Mouse (Mus musculus) neutrophil, adult 5-6 weeks (primary cell): ENCODE data around the gene Pld5. TPM values are rescaled to one million over a fixed set of nuclear protein-coding genes. Genes with fewer than 3 reads are reported as not detected.

ENCODE experiments used
- ATAC-seq: fragments of 151-379, 151-347 bp; 2 replicates; pipeline ENCODE4 v1.8.0; 2017; ENCODE audit warnings: mild to moderate bottlenecking, moderate TSS enrichment; ENCODE audit not compliant: insufficient number of reproducible peaks, poor library complexity, low FRiP score, severe bottlenecking; ENCODE audit errors: extremely low read depth
- total RNA-seq: library from RNA; stranded (forward); fragments of 200-1000 nt; gene quantifications from 2 replicates; pipeline ENCODE4 v1.2.3, GENCODE M21; 2017

The Pld5 gene
- total RNA-seq, 1 experiment from 2014 or later = not detected

- ATAC-seq = no peak
Measured at GRCm38 (mm10) chr1:176065281-176065680, 209.8 kb downstream of the Pld5 start.

- no peak for ATAC-seq
Measured at GRCm38 (mm10) chr1:176064471-176064870, 210.6 kb downstream of the Pld5 start.

GRCm38 (mm10) chr1:176053653-176054052 lies 221.5 kb downstream of the Pld5 start:
- no peak for ATAC-seq

GRCm38 (mm10) chr1:176046995-176047394 lies 228.1 kb downstream of the Pld5 start:
- ATAC-seq = no peak

- ATAC-seq = no peak
Measured at GRCm38 (mm10) chr1:176046375-176046774, 228.7 kb downstream of the Pld5 start.

- no peak for ATAC-seq
Measured at GRCm38 (mm10) chr1:176043056-176043455, 232.1 kb downstream of the Pld5 start.

- no peak for ATAC-seq
Measured at GRCm38 (mm10) chr1:176039923-176040322, 235.2 kb downstream of the Pld5 start.

GRCm38 (mm10) chr1:176036028-176036427 lies 239.1 kb downstream of the Pld5 start:
- ATAC-seq = no peak

GRCm38 (mm10) chr1:176034699-176035098 lies 240.4 kb downstream of the Pld5 start:
- ATAC-seq = no peak

GRCm38 (mm10) chr1:176033698-176034097 lies 241.4 kb downstream of the Pld5 start:
- no peak for ATAC-seq

GRCm38 (mm10) chr1:176029063-176029462 lies 246.0 kb downstream of the Pld5 start:
- no peak for ATAC-seq

GRCm38 (mm10) chr1:176028397-176028796 lies 246.7 kb downstream of the Pld5 start:
- no peak for ATAC-seq

GRCm38 (mm10) chr1:176024501-176024900 lies 250.6 kb downstream of the Pld5 start:
- no peak for ATAC-seq

GRCm38 (mm10) chr1:176018523-176018922 lies 256.6 kb downstream of the Pld5 start:
- no peak for ATAC-seq

GRCm38 (mm10) chr1:176016076-176016475 lies 259.0 kb downstream of the Pld5 start:
- ATAC-seq = no peak

GRCm38 (mm10) chr1:176013497-176014268 lies 261.4 kb downstream of the Pld5 start:
- no peak for ATAC-seq

- ATAC-seq = no peak
Measured at GRCm38 (mm10) chr1:176011535-176011934, 263.6 kb downstream of the Pld5 start.

GRCm38 (mm10) chr1:176011072-176011471 lies 264.0 kb downstream of the Pld5 start:
- ATAC-seq = no peak

- no peak for ATAC-seq
Measured at GRCm38 (mm10) chr1:176008411-176008810, 266.7 kb downstream of the Pld5 start.

- ATAC-seq = no peak
Measured at GRCm38 (mm10) chr1:176000599-176000998, 274.5 kb downstream of the Pld5 start.

GRCm38 (mm10) chr1:175997076-175997651 lies 277.9 kb downstream of the Pld5 start:
- ATAC-seq = no peak
